Mouse (Mus musculus): ENCODE data around the gene Cers2. TPM values are rescaled to one million over a fixed set of nuclear protein-coding genes. Genes with fewer than 3 reads are reported as not detected.
"Not testable (repeated sequence)": the region's sequence is repeated elsewhere in the genome, so short reads cannot be mapped to it uniquely, and the experiment has no call there.

Gene Cers2
- polyA plus RNA-seq, 1 experiment from 2014 or later: 111 TPM

GRCm38 (mm10) chr3:95338251-95338650 is 23.7 kb downstream of the Cers2 start:
- Histone ChIP-seq H3K27ac (ENCODE audit: low read depth, low read length) (no peak overlapping the region), H3K9me3 (ENCODE audit: control insufficient read depth, low read length) (no peaks in the 10 kb centered on the region)
- no peak for ATAC-seq (replicated peaks; ENCODE audit: low FRiP score)

DNA sequence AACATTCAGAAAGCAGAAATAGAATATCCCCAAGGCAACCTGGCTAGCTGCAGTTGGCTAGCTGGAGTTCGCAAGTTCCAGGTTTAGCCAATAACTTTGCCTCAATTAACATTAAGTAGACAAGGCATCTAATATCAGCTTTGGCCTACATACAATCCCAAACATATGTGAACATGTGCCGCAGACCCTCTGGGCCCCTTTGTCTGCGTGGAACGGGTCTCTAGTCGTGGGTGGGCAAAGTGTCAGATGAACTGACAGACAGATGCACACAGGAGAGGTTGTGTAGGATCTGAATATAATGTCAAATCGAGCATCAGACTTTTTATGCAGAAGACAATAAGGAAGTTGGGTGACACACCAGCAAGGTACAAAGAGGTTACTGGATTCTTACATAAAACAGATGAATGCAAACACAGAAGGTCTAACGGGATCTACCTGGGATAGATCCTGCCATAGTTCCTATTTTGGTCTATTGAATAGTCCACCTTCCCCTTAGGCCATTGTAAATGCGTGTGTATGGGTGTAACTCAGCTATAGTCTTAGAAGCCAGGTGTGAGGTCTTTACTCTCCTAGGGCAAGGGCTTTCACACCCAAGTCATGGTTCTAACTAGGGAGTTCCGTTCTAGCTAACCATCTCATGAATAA is 28.9 kb downstream of the Cers2 start:
- DNase-seq (ENCODE audit: low spot score); ATAC-seq (replicated peaks; ENCODE audit: low FRiP score); H3K9ac ChIP-seq (ENCODE audit: low read length); H3K4me2 ChIP-seq (ENCODE audit: low read depth, low read length, severe bottlenecking); H3K27me3 ChIP-seq (ENCODE audit: control insufficient read depth, insufficient read depth, low read length); H3K27ac ChIP-seq (ENCODE audit: low read depth, low read length); H3K4me1 ChIP-seq (replicated peaks; ENCODE audit: control insufficient read depth, insufficient read depth, low read length); H3K9me3 ChIP-seq (ENCODE audit: control insufficient read depth, low read length); H3K4me3 ChIP-seq (ENCODE audit: low read depth, low read length): not testable (repeated sequence)
- 94% methylated on average over 9 of the region's 9 CpGs for WGBS
- peaks cover 27% of the 10 kb centered on the region for H3K36me3 ChIP-seq (ENCODE audit: control insufficient read depth, insufficient read depth, low read length)

More at GRCm38 (mm10) chr3:95338251-95338650, 23.7 kb downstream of the Cers2 start:
- Histone ChIP-seq H3K4me3 (ENCODE audit: low read depth, low read length) (no peak overlapping the region), H3K4me2 (ENCODE audit: low read depth, low read length, severe bottlenecking) (no peak overlapping the region), H3K36me3 (ENCODE audit: control insufficient read depth, insufficient read depth, low read length) (peaks cover 37% of the 10 kb centered on the region; the same call in 1 of the 2 replicates), H3K4me1 (replicated peaks; ENCODE audit: control insufficient read depth, insufficient read depth, low read length) (no peaks in the 10 kb centered on the region), H3K9ac (ENCODE audit: low read length) (no peak overlapping the region), H3K27me3 (ENCODE audit: control insufficient read depth, insufficient read depth, low read length) (no peaks in the 10 kb centered on the region)
- 91% methylated on average over 4 of the region's 4 CpGs for WGBS
- no peak for DNase-seq (ENCODE audit: low spot score)

DNA sequence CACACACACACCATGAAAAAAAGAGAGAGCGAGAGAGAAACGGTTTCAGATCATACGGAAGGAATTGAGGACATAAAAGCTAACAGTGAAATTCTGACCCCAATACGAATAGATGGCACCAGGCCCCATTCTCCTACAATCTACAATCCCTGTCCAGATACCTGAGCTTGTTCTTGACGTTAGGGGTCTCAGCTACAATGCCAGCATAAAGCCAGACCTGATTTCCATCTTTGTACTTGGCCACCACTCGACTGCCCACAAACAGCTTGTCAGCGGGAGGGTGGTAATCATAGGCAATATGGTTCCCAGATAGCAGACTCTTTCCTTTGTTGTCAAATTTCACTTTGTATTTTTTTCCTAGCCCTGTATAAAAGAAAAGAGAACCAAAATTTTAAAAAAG is 31.9 kb downstream of the Cers2 start:
- no peak overlapping the region for H3K4me3 ChIP-seq (ENCODE audit: low read depth, low read length)
- H3K9ac ChIP-seq (ENCODE audit: low read length): no peak overlapping the region
- H3K27me3 ChIP-seq (ENCODE audit: control insufficient read depth, insufficient read depth, low read length): no peaks in the 10 kb centered on the region
- no peaks in the 10 kb centered on the region for H3K4me1 ChIP-seq (replicated peaks; ENCODE audit: control insufficient read depth, insufficient read depth, low read length)
- ATAC-seq (replicated peaks; ENCODE audit: low FRiP score) (no peak), DNase-seq (ENCODE audit: low spot score) (no peak)
- H3K4me2 ChIP-seq (ENCODE audit: low read depth, low read length, severe bottlenecking): no peak overlapping the region
- H3K9me3 ChIP-seq (ENCODE audit: control insufficient read depth, low read length): no peaks in the 10 kb centered on the region
- WGBS: 95% methylated on average over 7 of the region's 7 CpGs
- H3K36me3 ChIP-seq (ENCODE audit: control insufficient read depth, insufficient read depth, low read length): peaks cover 16% of the 10 kb centered on the region
- H3K27ac ChIP-seq (ENCODE audit: low read depth, low read length): no peak overlapping the region

DNA sequence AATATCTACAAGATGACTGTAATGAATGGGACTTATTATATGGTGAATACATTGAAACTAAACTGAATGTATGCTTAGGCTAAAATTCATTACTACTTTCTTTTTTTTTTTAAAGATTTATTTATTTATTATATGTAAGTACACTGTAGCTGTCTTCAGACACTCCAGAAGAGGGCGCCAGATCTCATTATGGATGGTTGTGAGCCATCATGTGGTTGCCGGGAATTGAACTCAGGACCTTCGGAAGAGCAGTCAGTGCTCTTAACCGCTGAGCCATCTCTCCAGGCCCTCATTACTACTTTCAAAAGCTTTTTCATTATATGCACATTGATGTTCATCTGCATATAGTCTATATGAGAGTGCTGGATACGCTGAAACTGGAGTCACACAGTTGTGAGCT is 33.8 kb downstream of the Cers2 start:
- 100% methylated on average over 4 of the region's 5 CpGs for WGBS
- DNase-seq (ENCODE audit: low spot score); H3K9me3 ChIP-seq (ENCODE audit: control insufficient read depth, low read length); H3K9ac ChIP-seq (ENCODE audit: low read length); ATAC-seq (replicated peaks; ENCODE audit: low FRiP score); H3K4me1 ChIP-seq (replicated peaks; ENCODE audit: control insufficient read depth, insufficient read depth, low read length); H3K4me3 ChIP-seq (ENCODE audit: low read depth, low read length); H3K4me2 ChIP-seq (ENCODE audit: low read depth, low read length, severe bottlenecking); H3K27me3 ChIP-seq (ENCODE audit: control insufficient read depth, insufficient read depth, low read length); H3K27ac ChIP-seq (ENCODE audit: low read depth, low read length): not testable (repeated sequence)
- H3K36me3 ChIP-seq (ENCODE audit: control insufficient read depth, insufficient read depth, low read length): peaks cover 14% of the 10 kb centered on the region

DNA sequence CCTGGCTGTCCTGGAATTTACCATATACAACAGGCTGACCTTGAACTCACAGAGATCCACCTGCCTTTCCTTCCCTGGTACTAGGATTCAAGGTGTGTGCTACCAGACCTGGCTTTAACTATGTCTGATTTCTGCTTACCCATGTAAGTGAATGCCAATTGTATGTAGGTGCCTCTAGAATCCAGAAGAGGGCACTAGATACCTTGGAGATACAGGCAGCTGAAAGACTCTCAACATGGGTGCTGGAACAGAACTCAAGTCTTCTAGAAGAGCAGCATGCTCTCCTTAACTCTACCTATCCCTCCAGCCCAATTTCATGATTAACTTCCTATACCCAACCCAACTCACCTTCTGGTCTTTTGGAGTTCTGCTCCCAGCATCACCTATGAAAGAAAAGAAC is 34.9 kb downstream of the Cers2 start:
- Histone ChIP-seq H3K36me3 (ENCODE audit: control insufficient read depth, insufficient read depth, low read length) (peaks cover 18% of the 10 kb centered on the region), H3K9ac (ENCODE audit: low read length) (no peak overlapping the region), H3K4me3 (ENCODE audit: low read depth, low read length) (no peak overlapping the region), H3K9me3 (ENCODE audit: control insufficient read depth, low read length) (no peaks in the 10 kb centered on the region), H3K27ac (ENCODE audit: low read depth, low read length) (no peak overlapping the region), H3K4me2 (ENCODE audit: low read depth, low read length, severe bottlenecking) (no peak overlapping the region), H3K4me1 (replicated peaks; ENCODE audit: control insufficient read depth, insufficient read depth, low read length) (no peaks in the 10 kb centered on the region), H3K27me3 (ENCODE audit: control insufficient read depth, insufficient read depth, low read length) (no peaks in the 10 kb centered on the region)
- DNase-seq (ENCODE audit: low spot score): no peak
- no peak for ATAC-seq (replicated peaks; ENCODE audit: low FRiP score)

DNA sequence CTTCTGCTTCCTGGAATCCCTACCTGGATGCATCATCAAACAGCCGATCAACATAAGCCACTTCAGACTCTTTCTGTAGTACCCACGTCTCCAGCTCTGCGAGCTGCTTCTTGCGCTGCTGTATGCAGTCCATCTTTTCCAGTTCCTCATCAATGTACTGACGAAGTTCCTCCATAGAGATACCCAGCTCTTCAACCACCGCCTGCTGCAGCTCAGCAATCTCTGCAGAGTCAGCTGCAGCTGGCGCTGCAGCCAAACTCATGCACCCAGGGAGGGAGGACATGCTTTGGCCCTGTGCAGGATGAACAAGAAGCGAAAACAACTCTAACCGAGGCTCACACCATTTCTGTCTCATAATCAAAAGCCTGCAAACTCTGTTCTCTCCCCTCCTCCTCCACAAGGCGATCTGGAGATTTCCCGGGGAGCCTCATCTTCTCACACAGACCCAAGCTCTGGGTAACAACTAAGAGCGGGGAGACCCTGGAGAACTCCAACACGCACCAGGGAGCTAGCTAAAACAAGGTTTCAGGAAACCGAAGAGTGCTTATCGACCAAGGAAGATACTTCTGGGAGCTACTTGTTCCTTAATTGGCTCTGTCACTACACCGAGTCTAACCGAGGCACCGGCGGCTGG is 41.4 kb downstream of the Cers2 start:
- not testable (repeated sequence) for H3K9me3 ChIP-seq (ENCODE audit: control insufficient read depth, low read length); H3K9ac ChIP-seq (ENCODE audit: low read length); DNase-seq (ENCODE audit: low spot score); ATAC-seq (replicated peaks; ENCODE audit: low FRiP score); H3K4me1 ChIP-seq (replicated peaks; ENCODE audit: control insufficient read depth, insufficient read depth, low read length); H3K27me3 ChIP-seq (ENCODE audit: control insufficient read depth, insufficient read depth, low read length); H3K27ac ChIP-seq (ENCODE audit: low read depth, low read length); H3K36me3 ChIP-seq (ENCODE audit: control insufficient read depth, insufficient read depth, low read length)
- Histone ChIP-seq H3K4me2 (ENCODE audit: low read depth, low read length, severe bottlenecking) (peak overlapping the region; percentile 45; the same call in 1 of the 2 replicates), H3K4me3 (ENCODE audit: low read depth, low read length) (peak overlapping the region; percentile 51)
- 34% methylated on average over 8 of the region's 19 CpGs for WGBS

DNA sequence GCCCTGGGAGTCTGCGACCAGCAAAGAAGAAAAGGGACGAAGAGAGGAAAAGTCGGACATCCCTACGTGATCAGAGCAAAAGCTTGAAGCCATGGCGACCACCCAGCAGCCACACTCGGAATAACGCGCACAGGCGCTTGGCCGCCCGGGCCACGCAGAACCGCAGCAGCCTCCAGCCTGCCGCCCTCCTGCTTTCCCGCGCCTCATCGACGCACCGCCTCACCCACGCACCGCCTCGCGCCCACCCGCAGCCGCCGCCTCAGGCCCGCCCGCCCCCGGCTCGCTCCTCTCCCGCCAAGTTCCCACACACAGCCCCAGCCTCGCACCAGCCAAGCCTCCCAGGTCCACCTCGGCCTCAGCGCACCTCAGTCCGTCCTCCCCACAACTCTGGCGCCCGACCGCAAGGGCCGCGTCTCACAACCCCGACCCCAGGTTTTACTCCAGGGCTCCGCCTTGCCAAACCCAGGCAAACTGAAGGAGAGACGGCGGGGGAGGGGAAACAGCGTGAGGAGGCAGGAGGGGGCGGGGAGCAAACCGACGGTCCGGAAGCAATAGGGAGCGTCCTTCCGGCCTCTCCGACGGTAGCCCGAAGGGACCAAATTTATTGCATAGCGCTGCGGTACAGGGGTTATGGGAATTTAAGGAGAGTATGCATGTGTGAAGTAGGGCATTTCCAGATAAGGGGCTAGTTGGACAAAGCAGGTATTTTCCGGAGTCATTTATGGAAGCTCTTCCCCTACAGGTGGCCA is 42.3 kb downstream of the Cers2 start, which contains the start of gene Setdb1:
Setdb1 (minus strand) TSS at position 502 of the 749 bp plus-strand sequence.
- DNase-seq (ENCODE audit: low spot score) (peak; percentile 97), ATAC-seq (replicated peaks; ENCODE audit: low FRiP score) (peak; percentile 96)
- H3K27me3 ChIP-seq (ENCODE audit: control insufficient read depth, insufficient read depth, low read length); H3K36me3 ChIP-seq (ENCODE audit: control insufficient read depth, insufficient read depth, low read length); H3K27ac ChIP-seq (ENCODE audit: low read depth, low read length); H3K4me1 ChIP-seq (replicated peaks; ENCODE audit: control insufficient read depth, insufficient read depth, low read length); H3K9me3 ChIP-seq (ENCODE audit: control insufficient read depth, low read length): not testable (repeated sequence)
- Histone ChIP-seq H3K4me2 (ENCODE audit: low read depth, low read length, severe bottlenecking) (peak within 1 kb of the TSS; percentile 45; the same call in 1 of the 2 replicates), H3K9ac (ENCODE audit: low read length) (peak within 1 kb of the TSS; percentile 63), H3K4me3 (ENCODE audit: low read depth, low read length) (peak within 1 kb of the TSS; percentile 51)
- 1% methylated on average over 30 of the region's 57 CpGs for WGBS

- H3K4me1 ChIP-seq (replicated peaks; ENCODE audit: control insufficient read depth, insufficient read depth, low read length): no peaks in the 10 kb centered on the region; the same call in 1 of the 2 replicates
- no peak for ATAC-seq (replicated peaks; ENCODE audit: low FRiP score)
- no peak overlapping the region for H3K4me3 ChIP-seq (ENCODE audit: low read depth, low read length)
- no peak for DNase-seq (ENCODE audit: low spot score)
- WGBS: 87% methylated on average over 2 of the region's 2 CpGs
- no peak overlapping the region for H3K27ac ChIP-seq (ENCODE audit: low read depth, low read length)
- no peak overlapping the region for H3K4me2 ChIP-seq (ENCODE audit: low read depth, low read length, severe bottlenecking)
- no peak overlapping the region for H3K9ac ChIP-seq (ENCODE audit: low read length)
- no peaks in the 10 kb centered on the region for H3K27me3 ChIP-seq (ENCODE audit: control insufficient read depth, insufficient read depth, low read length)
- no peaks in the 10 kb centered on the region for H3K9me3 ChIP-seq (ENCODE audit: control insufficient read depth, low read length)
- peaks cover 5% of the 10 kb centered on the region; the same call in 1 of the 2 replicates for H3K36me3 ChIP-seq (ENCODE audit: control insufficient read depth, insufficient read depth, low read length)
These were observed 43.2 kb downstream of the Cers2 start for GRCm38 (mm10) chr3:95357746-95358145.
